Mouse (Mus musculus) naive thymus-derived CD4-positive, alpha-beta T cell, adult 2 months (primary cell): ENCODE measurements at regions not wholly inside any gene's neighbourhood (a gene's known extent, or its start where the extent isn't known, plus 50 kb on each side); places are given as distances from the start of the nearest gene placed in this dataset.
A peak's percentile ranks its signal among the peaks of the same experiment; 100 is the strongest.

ENCODE experiments used
- DNase-seq: peaks from one replicate; pipeline ENCODE4 v3.0.0-alpha.2; 2011; ENCODE audit warnings: low read depth

DNA sequence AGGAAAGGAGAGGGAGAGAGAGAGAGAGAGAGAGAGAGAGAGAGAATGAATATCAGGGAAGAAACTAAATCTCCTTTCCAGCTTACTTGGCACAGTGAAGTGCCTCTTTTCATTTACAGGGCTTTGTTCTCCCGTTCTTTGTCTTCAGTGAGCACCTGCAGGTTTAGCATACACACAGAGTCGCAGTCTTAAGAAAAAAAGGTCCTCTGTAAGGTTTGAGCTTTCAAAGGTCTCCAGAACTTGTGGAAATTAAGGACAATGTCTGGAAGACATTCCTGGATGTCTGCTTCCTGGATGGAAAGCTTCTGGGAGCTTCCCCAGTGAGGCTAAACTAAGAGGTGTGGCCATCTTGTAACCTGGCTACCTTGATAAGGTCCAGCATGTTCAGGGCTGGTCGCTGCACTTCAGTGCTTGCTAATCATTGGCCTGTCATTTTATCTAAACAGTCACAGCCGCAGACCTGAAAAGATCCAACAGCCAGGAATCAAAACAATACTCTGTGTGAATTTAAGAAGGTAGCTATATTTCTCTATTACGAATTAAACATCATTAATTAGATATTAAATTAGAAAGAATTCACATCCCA, 113.1 kb upstream of the Ralgapa2 start:
- no peak for DNase-seq

DNA sequence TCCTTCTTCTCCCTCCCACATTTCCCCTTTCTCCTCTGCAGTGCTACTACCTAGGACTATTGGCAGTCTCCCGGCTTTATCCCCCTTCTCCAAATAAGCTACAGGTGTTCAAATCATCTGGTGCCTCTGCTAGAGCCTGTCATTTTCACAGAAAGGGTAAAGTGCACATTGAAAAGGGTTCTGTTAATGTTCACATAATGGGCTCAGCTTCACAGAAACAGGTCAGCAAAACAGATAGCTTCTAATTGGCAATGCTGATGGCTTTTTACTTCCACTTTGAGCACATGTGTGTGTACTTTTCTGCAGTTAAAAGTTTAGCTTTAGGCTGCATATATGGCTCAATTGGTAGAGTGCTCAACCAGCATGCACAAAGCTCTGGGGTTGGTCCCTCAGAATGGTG, 114.4 kb upstream of the Ralgapa2 start:
- no peak for DNase-seq

DNA sequence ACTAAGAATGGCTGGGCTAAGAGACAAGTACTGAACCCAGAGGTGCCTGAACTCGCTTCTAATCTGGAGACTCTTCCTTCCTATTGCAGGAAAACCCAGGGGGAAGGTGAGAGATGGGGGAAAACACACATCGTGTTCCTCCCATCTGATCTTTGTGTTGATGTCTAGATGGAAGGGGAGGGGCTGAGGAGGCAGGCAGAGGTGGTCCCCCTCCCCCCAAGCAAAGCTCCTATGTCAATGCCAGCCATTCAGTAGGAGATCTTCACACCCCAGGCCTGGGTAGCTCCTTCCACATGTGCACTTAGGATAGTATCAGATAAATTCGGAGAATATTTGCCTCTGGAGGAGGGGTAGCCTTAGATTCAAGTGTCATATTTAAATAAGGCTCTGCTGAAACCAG, 118.0 kb upstream of the Ralgapa2 start:
- no peak for DNase-seq

DNA sequence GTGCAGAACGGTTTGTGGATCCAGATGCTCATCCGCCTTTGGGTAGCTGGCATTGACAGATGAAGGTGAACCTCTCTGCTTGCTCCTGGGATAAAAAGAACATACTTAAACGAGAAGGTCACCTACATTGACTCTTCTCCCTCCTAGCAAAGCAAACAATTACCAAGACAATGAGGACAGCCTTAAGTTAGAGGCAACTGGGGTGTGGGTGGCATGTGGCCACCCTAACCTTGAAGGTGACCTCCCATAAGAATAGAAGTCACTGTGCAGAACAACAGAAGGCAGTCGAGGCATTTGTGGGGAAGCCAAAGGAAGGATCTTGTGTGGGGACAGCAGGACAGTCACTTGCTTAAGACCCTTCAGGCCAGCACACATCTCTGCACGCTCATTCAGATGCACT, 119.0 kb upstream of the Ralgapa2 start:
- DNase-seq, result no peak

DNA sequence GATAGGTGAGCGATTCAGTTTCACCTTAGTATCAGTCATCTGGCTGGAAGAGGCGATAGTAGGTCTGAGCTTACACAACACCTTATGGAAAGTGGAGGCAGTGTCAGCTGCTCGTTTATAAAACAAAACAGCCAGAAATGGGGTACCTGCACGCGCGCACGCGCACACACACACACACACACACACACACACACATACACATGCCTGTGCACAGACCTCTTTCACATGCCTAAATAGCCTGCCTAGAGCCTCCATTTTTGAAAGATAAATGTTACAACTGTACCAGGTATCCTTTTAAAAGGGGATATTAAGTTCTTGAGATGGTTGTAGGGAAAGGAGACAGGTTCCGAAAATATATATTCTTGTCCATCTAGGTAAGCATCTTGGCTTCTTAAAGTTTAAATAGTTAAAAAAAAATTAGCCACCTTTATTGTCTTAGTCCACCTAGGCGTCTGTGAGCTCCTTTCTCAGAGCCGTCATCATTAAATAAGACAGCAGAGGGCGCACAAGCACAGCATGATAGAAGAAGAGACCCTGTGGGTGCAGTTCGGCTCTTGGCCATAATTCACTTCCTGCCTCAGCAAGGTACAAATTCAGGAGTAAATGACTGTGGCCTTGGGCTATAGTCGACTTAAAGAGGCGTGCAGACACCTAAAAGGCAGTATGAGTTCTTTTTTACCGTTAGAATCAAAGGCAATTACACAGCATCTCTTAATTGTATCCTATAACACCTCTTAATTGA, 121.4 kb upstream of the Ralgapa2 start:
- DNase-seq, result peak; percentile 62

DNA sequence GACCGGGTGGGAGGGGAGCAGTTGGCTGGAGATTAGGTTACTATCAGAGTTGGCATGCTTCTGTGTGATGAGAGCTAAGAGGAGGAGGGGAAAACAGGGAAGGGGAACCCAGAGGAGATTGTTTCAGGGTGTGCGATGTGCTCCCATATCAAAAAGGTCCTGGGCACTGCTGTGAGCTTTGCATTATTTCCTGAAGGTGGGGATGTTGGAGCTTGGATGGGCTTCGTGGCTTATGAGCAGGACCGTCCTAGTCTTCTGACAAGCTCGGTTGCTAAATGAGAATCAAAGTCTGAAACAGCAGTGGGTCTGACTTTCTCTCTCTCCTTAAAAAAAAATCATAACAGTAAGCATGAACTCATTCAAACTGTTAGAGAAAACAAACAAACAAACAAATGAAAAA, 125.4 kb upstream of the Ralgapa2 start:
- no peak for DNase-seq

DNA sequence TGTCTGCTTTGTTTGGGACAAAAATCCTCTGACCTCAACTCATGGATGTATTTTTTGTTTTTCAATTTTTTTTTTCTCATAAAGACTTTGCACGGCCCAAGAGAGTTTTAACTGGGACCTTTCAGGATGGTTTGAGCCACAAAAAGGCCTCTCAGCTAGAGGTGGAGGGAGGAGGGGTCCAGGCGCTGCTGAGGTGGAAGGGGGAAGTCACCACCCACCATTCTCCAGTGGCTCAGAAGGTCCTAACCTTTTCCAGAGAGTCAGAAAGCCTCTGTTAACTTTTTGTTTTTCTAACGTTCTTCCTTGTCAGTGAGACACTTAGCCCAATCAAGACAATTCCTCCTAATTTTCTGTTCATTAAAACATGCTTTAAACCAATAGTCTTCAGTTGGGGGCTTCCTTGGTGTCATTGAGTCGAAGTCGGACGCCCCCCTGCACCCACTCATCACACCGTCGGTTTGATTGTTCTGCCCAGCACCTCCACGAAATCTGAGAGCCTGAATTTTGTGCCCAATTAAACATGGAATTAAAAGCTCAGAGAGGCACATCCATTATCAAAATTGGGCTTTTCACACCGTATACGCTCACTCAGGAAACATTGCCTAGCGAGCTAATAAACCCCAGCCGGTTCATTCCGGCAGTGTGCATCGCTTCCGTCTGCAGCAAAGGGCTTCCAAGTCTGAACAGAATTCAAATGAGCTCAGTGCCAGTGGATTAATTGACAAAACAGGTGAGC, 134.3 kb upstream of the Ralgapa2 start:
- no peak for DNase-seq

DNA sequence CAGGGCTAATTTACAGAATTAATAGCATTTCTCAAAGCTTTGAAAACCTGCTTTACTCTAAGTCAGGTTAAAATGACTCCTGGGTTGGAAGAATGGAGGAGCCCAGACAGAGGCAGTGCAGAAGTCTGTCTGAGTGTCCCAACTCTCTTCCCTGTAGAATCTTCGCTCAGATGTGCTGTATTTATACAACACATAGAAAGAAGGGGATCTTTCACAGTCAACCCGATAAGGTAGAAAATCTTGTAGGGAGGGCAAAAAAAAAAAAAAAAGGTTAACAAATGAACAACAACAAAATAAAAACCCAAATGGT, 134.8 kb upstream of the Ralgapa2 start:
- DNase-seq, result no peak

DNA sequence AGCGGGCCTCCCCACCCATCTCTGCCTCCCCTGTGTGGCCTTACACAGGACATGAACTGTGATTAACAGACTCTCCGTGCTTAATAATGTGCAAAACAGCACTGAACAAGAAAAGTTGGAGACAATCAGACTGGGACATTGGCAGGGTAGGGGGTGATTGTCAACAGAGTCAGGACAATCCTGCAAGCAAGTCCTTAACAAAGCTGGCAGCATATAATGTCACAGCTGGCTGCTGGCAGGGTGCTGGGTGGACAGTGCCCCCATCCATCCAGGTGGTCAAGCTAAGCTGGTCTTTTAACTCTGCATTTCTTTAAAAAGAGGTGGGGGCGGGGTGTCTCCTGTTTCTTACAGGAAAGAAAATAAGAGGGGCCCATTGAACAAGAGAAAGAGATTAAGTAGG, 149.2 kb upstream of the Ralgapa2 start:
- no peak for DNase-seq

DNA sequence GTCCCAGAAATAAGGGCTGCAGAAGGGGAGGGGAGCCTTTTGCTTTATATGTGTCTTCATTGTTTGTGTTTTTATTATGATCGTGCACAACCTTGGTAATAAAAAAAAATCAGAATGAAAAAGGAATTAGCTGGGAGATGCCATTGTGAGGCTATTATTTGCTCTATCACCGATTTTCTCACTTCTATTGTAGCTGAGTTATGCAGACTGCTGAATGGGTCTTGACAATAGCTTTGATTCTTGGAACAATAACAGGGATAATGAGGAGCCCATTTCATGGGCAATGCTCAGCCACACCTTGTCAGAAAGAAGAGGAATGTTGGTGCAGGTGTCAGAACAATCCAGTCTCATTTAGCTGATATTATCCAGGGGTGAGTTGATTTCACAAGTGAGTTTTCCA, 160.6 kb upstream of the Ralgapa2 start:
- no peak for DNase-seq

DNA sequence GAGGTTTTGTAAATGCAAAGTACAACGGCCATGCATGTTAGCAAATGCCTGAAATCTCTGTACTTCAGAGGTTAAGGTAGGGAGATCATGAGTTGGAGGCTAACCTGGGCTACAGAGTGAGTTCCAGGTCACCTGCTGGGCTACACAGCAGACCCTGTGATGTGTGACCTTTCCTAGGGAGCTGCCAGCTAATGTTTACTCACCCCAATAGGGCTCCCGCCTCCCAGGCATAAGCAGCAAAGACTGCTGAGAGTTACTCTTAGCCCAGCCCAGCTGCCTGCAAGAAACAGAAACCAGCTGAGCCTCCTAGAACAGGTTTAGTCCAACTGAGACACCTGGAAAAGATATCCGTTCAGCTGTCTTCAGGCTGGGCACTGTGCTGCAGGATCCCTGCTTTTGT, 169.8 kb upstream of the Ralgapa2 start:
- no peak for DNase-seq

DNA sequence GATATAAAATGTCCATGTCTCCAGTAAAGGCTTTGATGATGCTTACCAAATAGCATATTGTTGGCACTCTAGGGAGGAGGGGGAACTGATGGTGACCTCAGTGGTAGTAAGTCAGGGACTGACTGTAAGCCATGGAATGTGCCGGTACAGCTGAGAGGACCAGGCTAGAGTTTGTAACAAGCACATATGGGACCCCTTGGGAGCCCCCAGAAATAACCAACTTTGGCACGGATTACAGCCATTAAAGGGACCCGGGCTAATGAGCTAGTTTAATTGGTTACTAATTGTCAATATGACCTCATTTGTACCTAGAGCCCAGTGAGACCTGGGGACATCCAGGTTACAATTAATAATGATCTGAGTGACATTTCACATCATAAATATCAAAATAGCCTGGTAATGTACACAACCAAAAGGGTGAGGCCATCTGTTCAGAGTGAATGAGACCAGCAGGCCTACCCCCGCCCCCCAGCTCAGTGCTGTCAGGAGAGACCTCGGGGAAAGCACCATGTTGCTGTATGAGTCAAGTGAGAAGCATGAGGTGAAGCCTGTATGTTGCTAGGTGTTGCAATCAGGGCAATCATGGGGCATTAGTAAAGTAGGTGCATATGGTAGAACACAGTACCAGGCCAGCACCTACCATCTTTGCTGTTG, 169.7 kb upstream of the Kiz start:
- no peak for DNase-seq

DNA sequence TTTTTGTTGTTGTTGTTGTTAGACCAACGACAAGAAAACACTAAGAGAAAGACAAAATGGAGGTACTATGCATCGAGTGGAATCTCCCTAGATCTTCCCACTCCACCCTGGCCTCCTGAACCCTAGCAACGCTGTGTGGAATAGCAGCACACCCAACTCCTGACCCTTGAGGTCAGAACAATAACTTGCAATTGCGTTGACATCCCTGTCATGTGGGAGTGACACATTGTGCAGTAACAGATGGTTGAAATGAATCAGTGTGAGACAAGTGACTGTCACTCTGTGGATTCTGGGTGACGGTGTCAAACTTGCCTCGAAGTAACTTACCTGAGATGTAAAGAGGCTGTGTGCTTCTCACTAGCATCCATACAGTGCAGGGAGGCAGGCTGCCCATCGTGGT, 167.1 kb upstream of the Kiz start:
- DNase-seq, result no peak

DNA sequence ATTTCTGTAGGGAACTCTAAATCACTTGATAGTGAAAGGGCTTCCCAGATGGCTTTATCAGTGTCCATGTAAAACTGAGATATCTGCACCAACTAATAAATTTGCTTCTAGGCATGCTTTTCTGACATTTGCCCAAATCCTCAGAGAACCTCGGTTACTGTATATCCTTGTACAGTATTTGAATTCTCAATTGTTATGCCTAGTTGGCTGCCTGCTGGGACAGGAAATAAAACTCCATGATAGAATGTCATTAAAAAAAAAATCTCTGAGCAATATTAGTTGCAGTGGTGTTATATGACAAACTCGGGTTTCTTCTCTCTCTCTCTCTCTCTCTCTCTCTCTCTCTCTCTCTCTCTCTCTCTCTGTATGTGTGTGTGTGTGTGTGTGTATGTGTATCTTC, 162.2 kb upstream of the Kiz start:
- DNase-seq, result no peak

DNA sequence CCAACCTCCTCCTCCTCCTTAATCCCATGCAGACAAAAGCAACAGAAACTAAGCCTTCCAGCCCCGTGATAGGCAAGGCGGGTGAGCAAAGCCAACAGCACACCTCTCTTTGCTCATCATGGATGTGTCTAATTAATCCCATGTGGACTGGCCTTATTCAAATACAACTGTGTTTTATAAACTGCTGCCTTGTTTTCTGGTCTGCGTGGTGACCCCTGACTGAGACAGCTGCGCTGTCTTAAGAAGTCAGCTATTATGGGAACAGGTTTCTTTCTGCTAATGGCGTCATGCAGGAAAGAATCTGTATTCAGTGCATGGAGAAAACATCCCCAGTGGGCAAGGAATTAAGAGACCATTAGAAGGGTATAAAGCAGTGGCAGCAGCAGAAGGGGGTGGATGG, 161.6 kb upstream of the Kiz start:
- no peak for DNase-seq

DNA sequence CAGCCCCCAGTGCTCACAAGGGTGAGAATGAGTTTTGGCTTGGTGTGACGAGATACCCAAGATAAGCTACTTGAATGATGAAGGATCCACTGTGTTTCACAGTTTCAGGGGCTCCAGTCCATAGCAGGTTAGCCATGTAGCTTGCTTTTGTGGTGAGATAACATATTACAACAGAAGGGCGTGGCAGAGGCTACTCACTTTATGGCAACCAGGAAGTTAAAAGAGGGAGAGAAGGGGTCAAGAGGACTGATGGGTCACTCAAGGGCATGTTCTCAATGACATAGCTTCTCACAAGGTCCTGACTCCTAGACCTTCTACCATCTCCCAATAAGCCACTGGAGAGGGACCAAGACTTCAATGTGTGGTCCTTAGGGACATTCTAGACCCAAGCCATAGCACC, 159.4 kb upstream of the Kiz start:
- DNase-seq, result no peak

DNA sequence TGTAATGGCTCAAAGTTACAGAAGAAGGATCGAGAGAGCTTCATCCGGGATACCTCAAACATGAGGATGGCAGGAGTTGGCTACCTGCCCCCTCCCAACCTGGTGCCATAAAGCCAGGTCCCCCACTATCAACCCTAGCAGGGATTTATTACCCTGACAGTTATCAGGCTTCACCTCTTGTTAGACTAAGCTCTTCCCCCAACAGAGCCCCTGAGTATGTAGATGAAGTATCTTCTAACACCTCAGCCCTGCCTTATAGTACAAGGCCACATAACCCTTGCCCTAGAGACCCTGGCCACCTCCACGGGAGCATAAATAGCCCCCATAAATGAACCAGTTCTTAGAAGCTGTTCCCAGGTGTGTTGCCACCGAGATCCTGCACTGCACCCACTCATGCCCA, 158.9 kb upstream of the Kiz start:
- DNase-seq, result no peak

DNA sequence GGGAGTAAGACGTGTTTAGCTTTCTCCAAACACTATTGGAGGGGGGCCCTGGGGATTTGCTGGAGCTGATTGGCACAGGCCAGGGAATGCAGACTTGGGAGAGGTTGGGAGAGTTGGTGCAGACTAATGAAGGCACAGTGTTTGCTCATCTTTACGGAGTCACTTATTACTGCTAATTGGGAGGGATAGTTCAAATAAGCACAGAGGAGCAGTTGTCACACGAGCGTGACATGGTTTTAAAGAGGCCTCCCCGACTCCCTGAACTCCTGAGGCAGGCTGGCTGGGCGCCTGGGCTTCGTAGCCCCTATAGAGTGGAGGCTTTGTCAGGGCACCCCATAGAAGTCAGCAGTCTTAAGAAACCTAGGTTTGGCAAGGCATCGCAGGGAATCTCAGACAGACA, 145.0 kb upstream of the Kiz start:
- DNase-seq, result no peak

DNA sequence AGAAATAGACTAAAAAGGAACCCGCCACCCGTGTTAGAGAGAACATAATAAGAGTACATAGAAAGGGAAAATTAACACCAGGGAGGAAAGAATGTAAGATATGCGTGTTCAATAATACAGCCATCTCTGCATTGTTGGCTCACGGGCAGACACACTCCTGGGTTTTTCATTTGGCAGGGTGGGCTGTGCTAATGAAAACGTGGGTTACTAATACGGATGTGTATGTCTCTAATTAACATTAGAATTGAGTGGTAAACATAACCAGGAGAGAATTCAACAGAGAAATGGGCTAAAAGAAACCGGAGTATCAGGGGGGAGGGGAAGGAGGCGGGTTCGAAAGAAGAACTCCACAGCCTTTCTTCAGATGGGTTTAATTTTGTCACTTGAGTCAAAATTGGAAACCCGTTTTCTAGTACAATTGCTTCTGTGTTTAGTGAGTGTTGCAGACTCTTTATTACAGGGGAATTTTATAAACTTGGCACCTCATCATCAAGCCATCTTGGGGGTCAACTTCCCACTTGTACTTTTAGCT, 134.4 kb upstream of the Kiz start:
- DNase-seq, result no peak

DNA sequence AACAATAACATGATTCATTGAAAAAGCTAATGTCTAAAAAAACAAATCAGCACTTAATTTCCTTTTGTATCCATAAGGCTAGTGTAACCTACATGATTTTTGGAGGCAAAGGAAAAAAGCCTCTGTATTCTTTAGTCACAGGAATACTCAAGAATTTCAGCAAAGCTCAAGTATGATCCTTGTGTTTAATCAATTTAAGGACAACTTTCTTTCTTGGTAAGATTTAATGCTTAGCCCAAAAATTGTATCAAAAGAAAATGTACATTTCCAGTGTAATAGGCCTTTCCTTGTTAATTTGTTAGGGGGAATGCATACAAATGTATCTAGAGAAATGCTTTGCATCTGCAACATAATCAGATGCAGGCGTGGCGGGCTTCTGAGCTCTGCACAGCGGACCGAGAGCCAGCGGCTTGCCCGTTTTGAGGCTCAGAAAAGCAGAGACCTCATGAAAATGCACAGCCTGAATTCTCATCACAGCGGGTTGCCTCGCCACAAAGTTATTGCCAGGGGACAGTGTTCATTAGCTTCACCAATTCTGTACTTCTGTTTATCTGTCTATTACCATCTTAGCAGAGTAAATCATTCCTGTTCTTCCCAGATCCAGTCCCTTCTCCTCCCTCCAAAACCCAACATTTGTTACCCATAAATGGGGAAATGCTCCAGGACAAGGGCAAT, 133.2 kb upstream of the Kiz start:
- DNase-seq, result no peak

DNA sequence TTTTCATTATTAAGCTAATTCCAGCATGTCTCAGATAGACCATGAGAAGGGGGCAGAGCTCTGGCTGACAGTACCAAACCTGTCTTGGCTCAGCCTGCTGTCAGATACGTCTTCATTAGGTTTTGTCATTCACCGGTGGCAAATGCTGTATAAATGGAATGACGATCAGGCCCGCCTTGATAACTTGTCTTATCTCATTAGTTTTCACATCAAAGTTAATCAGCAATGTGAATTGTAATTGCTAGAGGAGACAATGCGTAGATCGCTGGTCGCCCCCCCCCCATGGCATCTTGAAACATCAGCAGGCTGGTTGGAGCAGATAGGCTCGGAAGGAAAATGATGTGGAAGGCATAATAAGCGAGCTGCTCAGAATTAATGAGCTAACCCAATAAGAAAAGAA, 132.5 kb upstream of the Kiz start:
- no peak for DNase-seq

DNA sequence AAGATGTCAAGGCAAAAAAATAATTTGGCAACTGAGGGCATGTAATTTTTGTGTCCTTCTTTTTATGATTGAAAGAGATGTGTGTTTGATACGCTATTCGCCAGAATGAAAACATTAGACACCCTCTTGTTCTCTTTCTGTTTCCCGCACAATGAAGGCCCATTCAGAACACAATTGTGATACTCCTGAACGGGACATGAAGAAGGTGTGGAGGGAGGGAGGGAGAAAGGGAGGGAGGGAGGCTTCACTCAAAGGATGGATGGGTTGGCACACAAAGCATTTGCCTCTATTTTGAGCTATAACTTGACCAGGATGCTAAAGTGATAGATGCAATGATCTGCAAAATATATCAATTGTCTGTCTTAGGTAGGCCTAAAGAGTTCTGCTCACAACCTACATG, 132.0 kb upstream of the Kiz start:
- DNase-seq, result no peak
